Comparison of ENCODE assay signal across 16 mouse cellular contexts in the genomic region with DNA sequence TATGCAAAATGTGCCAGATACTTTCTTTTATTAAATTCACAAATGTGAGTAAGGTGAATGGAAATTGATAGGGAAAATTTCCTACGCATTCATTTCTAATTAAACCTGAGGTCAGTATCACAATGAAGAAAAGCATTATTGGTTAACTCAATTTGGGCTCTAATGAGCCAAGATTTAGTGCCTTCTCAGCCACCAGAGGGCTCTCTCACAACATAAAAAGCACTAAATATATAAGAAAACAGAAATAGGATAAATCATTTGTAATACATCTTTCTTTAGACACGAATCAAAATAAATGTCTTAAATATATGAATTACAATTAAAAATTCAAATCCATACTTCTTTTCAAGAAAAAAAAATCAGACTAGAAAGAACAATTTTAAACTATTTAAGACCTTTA.
DNase-seq lines count a peak whose midpoint lies in the region; ATAC-seq and TF ChIP-seq lines count a peak whose summit lies in the region.
"Had no signal": no experiment of that assay in that cellular context is flagged by ENCODE, and none has a peak within 500 bp of the region (broad histone marks: within the 10 kb centered on the region; RNA-seq: fewer than 3 reads in every experiment).

No protein-coding gene starts in this region.

- H3K9me3 ChIP-seq in heart, postnatal 0 days (replicated peaks; ENCODE audit: control insufficient read depth, low read length): no peaks in the 10 kb centered on the region
- H3K9me3 ChIP-seq in midbrain, embryonic 14.5 days (ENCODE audit: control insufficient read depth, low read length): no peaks in the 10 kb centered on the region
- no peaks in the 10 kb centered on the region for H3K9me3 ChIP-seq in midbrain, embryonic 16.5 days (replicated peaks; ENCODE audit: control insufficient read depth, low read length, poor library complexity, severe bottlenecking)
- H3K9me3 ChIP-seq: heart, embryonic 10.5 days; hindbrain, embryonic 15.5 days; limb, embryonic 15.5 days; neural tube, embryonic 15.5 days; stomach, embryonic 15.5 days had no signal

- peak; percentile 14; the same call in 1 of the 2 replicates for TF ChIP-seq CTCF in heart, postnatal 0 days (IDR thresholded peaks at IDR 0.05; ENCODE audit: low read depth)

- no peaks in the 10 kb centered on the region for H3K4me1 ChIP-seq in heart, postnatal 0 days (ENCODE audit: control insufficient read depth, insufficient read depth)
- H3K4me1 ChIP-seq in midbrain, embryonic 14.5 days (ENCODE audit: control insufficient read depth, insufficient read depth, low read length): no peaks in the 10 kb centered on the region
- no peaks in the 10 kb centered on the region for H3K4me1 ChIP-seq in midbrain, embryonic 16.5 days (ENCODE audit: control insufficient read depth, insufficient read depth, low read length)
- H3K4me1 ChIP-seq: heart, embryonic 10.5 days; hindbrain, embryonic 15.5 days; limb, embryonic 15.5 days; neural tube, embryonic 15.5 days; stomach, embryonic 15.5 days had no signal

- no peak overlapping the region for H3K27ac ChIP-seq in heart, postnatal 0 days (ENCODE audit: low read depth)
- H3K27ac ChIP-seq in midbrain, embryonic 14.5 days (replicated peaks; ENCODE audit: low read depth, low read length): no peak overlapping the region
- no peak overlapping the region for H3K27ac ChIP-seq in midbrain, embryonic 16.5 days (ENCODE audit: low read length)
- H3K27ac ChIP-seq: heart, embryonic 10.5 days; hindbrain, embryonic 15.5 days; limb, embryonic 15.5 days; neural tube, embryonic 15.5 days; stomach, embryonic 15.5 days had no signal

- WGBS in heart, postnatal 0 days: 24% methylated on average over 2 of the region's 2 CpGs
- WGBS in midbrain, embryonic 14.5 days: 49% methylated on average over 2 of the region's 2 CpGs
- WGBS in midbrain, embryonic 16.5 days: 56% methylated on average over 2 of the region's 2 CpGs

- H3K9ac ChIP-seq in heart, postnatal 0 days (replicated peaks; ENCODE audit: low read depth, low read length): no peak overlapping the region
- no peak overlapping the region for H3K9ac ChIP-seq in midbrain, embryonic 14.5 days (replicated peaks; ENCODE audit: low read length)
- H3K9ac ChIP-seq in midbrain, embryonic 16.5 days (ENCODE audit: low read depth, low read length): no peak overlapping the region
- H3K9ac ChIP-seq: hindbrain, embryonic 15.5 days; limb, embryonic 15.5 days; neural tube, embryonic 15.5 days; stomach, embryonic 15.5 days had no signal

- no peak for ATAC-seq in heart, postnatal 0 days (ENCODE audit: insufficient read depth, low read depth)
- ATAC-seq in midbrain, embryonic 14.5 days (ENCODE audit: low FRiP score, low TSS enrichment): no peak
- no peak for ATAC-seq in midbrain, embryonic 16.5 days

- no peaks in the 10 kb centered on the region for H3K27me3 ChIP-seq in heart, postnatal 0 days (ENCODE audit: control insufficient read depth, insufficient read depth, low read length)
- no peaks in the 10 kb centered on the region for H3K27me3 ChIP-seq in midbrain, embryonic 14.5 days (ENCODE audit: control insufficient read depth, insufficient read depth, low read length)
- no peaks in the 10 kb centered on the region for H3K27me3 ChIP-seq in midbrain, embryonic 16.5 days (ENCODE audit: control insufficient read depth, insufficient read depth, low read depth, low read length)
- H3K27me3 ChIP-seq: hindbrain, embryonic 15.5 days; limb, embryonic 15.5 days; neural tube, embryonic 15.5 days; stomach, embryonic 15.5 days had no signal

- intact Hi-C loops in heart, postnatal 14 days (cut with DNase I): no loop called here

- no peak for TF ChIP-seq EP300 in heart, postnatal 0 days (IDR thresholded peaks at IDR 0.05; ENCODE audit: low read depth)

- H3K4me2 ChIP-seq in heart, postnatal 0 days (ENCODE audit: low read depth, low read length): no peak overlapping the region
- H3K4me2 ChIP-seq in midbrain, embryonic 14.5 days (ENCODE audit: low read length): no peak overlapping the region
- H3K4me2 ChIP-seq in midbrain, embryonic 16.5 days (ENCODE audit: low read length): no peak overlapping the region
- H3K4me2 ChIP-seq: hindbrain, embryonic 15.5 days; limb, embryonic 15.5 days; neural tube, embryonic 15.5 days; stomach, embryonic 15.5 days had no signal

- no peaks in the 10 kb centered on the region for H3K36me3 ChIP-seq in heart, postnatal 0 days (replicated peaks; ENCODE audit: control insufficient read depth, insufficient read depth, low read length)
- H3K36me3 ChIP-seq in midbrain, embryonic 14.5 days (ENCODE audit: control insufficient read depth, insufficient read depth, low read length): no peaks in the 10 kb centered on the region
- no peaks in the 10 kb centered on the region for H3K36me3 ChIP-seq in midbrain, embryonic 16.5 days (ENCODE audit: control insufficient read depth, insufficient read depth, low read length)
- H3K36me3 ChIP-seq: heart, embryonic 10.5 days; hindbrain, embryonic 15.5 days; limb, embryonic 15.5 days; neural tube, embryonic 15.5 days; stomach, embryonic 15.5 days had no signal

- no peak for DNase-seq in heart, postnatal 0 days (ENCODE audit: low spot score)
- DNase-seq in heart, postnatal 14 days: no peak
- peak; percentile 72 for DNase-seq in midbrain, embryonic 14.5 days
- peak; percentile 22 for DNase-seq in Muller cell, postnatal 12 days (ENCODE audit: inconsistent ontology term)
- peak; percentile 4 for DNase-seq in induced T-regulatory cell, adult 2 months (ENCODE audit: low read depth)
- no peak for DNase-seq in spleen, postnatal 10 days (ENCODE audit: low spot score in 2 of 2)
- DNase-seq in left cerebral cortex, adult 9 months (ENCODE audit: low spot score in 2 of 2): no peak
- DNase-seq: kidney, postnatal 14 days; layer of hippocampus, postnatal 36 days; lung, postnatal 4 days had no signal

- no peak overlapping the region for H3K4me3 ChIP-seq in heart, postnatal 0 days (ENCODE audit: low read depth, low read length)
- H3K4me3 ChIP-seq in midbrain, embryonic 14.5 days (replicated peaks; ENCODE audit: low read depth, low read length): no peak overlapping the region
- no peak overlapping the region for H3K4me3 ChIP-seq in midbrain, embryonic 16.5 days (ENCODE audit: low read depth, low read length)
- H3K4me3 ChIP-seq: heart, embryonic 10.5 days; hindbrain, embryonic 15.5 days; limb, embryonic 15.5 days; neural tube, embryonic 15.5 days; stomach, embryonic 15.5 days had no signal

Comparison
In these comparisons a context has a peak if more than half of its experiments do, and no peak if none do; other contexts are left out.
1. DNase-seq: peak in midbrain, embryonic 14.5 days (single experiment), Muller cell, postnatal 12 days (single experiment) and induced T-regulatory cell, adult 2 months (single experiment); none in heart, postnatal 0 days (single experiment), heart, postnatal 14 days (0 of 2), spleen, postnatal 10 days (0 of 2) and left cerebral cortex, adult 9 months (0 of 2).